Mouse (Mus musculus) thymus, postnatal 10 days (tissue): ENCODE results near the gene Gm45062.
"Not testable (repeated sequence)": the region's sequence is repeated elsewhere in the genome, so short reads cannot be mapped to it uniquely, and the experiment has no call there.

Experiments used
- DNase-seq, 2 experiments: peaks; one replicate each; pipeline ENCODE4 v3.0.0; 2021; ENCODE audit warnings: low spot score in 2 of 2

The Gm45062 gene

DNA sequence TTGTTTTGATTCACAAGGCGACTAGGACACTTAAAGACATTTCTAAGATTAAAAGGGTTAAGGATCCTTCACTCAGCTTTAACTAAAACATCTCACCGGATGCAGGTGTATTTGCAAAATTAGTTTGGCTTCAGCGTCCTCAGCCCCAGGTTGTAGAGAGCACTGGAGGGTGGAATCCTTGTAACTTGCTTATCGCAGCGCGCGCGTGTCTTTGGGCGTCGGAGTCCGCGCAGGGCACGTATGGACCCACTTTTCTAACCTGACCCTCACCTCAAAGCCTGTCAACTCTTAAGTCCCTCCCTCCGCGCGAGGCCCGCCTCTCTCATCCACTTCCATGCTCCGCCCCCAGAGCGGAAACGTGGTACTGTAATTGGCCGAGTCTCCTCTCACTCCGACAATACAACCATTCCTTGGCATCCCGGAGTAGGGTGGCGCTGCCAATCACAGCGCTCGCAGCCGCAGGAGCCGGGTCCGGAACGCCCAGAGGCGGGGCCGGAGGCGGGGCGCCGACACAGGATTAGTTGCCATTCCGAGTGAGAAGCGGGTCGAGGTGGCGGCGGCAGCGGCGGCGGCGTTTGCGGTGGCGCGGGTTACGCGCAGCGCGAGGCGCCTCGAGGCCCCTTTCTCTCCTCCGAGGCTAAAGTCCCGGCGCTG lies 249.8 kb downstream of the Gm45062 start:
- peak; percentile 99 to 100 for DNase-seq

DNA sequence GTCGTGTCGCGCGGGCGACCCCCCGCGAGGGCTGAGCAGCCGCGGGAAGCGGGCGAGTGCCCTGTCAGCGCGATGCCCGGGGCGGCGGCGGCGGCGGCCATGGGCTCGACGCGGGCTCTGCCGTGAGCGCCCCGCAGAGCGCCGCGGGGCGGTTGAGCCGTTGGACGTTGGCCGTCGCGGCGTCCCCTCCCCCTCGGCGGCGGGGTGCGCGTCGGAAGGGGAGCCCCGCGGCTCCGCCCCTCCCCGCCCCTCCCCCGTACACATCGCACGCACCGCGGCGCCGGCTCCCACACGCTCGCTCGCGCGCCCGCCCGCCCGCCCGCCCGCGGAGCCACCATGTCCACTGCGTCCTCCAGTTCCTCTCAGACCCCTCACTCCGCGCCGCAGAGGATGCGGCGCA lies 250.3 kb downstream of the Gm45062 start, which contains the start of gene Glcci1:
Gene Glcci1, plus strand, starts transcription at position 50 of the 400 bp plus-strand sequence.
- peak; percentile 75 to 81 for DNase-seq

DNA sequence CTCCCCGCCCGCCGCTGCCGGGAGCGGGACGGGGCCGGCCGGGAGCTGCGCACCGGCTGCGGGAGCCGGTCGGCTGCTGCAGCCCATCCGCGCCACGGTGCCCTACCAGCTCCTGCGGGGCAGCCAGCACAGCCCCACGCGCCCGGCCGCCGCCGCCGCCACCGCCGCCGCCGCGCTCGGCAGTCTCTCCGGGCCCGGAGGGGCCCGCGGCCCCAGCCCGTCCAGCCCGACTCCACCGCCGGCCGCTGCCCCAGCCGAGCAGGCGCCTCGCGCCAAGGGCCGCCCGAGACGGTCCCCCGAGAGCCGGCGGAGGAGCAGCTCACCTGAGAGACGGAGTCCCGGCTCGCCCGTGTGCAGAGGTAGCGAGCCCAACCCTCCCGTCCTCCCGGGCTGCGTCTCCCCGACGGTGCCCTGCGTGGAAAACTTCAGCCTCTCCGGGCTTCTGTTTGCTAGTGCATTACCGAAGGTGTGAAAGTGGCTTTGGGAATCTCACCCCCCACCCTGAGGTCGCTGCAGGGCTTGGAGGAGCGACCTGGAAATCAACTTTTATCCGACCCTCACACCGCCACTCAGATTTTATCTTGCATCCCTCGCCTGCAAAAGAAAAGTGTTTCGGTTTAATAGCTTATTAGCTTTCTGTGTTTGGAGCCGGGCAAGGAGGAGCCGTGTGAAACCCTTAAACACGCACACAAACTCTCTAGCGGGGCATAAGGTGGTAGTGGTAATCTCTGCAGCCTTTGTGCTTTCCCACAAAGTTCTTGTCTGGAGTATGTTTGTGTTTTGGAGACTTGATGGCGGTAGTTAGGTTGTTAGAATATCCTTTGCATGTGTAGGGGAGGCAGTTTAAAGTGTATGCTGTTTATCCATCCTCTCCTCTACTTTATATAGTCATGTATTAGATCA lies 251.0 kb downstream of the Gm45062 start:
- peak; percentile 50 to 52 for DNase-seq

DNA sequence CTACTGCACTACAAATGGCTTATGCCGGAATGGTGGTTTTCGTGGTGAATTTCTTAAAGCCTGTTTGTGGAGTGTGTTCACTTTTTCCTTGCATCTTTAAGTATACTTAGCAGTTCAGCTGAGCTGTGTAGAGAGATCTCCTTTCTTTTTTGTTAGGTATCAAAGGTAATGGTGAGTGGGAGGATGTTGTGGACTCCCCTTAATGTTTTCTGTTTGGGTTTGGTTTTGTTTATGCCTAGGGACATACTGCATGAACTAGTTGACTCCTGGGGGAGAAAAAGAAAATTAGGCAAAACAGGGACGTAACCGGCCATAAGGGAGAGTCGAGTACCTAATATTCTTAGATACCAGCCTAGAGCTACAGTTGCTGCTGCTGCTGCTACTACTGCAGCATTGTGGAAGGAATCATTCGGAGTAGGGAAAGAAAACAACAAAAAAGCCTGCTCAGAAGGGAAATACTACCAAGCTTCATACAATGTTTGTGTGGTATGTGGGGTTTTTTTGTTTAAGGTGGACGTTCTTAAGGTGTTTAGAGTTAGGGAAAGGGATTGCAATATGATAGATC lies 251.7 kb downstream of the Gm45062 start:
- no peak for DNase-seq

DNA sequence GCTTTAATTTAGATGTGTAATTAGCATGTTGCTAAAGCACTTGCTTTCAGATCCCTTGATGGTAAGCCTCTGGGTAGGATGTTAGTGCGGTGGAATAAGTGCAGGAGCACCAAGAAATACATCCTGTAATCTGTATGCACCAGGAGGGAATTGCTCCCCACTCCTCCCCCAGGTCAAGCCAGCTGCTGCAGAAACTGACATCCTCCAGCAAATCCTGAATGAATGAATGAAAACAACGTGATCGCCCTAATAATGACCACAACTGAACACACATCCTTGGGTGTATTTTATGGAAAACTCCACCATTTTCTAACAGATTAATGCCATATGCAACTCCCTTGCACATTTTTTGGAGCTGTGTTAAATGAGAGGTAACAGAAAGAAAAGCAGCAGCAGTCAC lies 252.2 kb downstream of the Gm45062 start:
- DNase-seq, result no peak

DNA sequence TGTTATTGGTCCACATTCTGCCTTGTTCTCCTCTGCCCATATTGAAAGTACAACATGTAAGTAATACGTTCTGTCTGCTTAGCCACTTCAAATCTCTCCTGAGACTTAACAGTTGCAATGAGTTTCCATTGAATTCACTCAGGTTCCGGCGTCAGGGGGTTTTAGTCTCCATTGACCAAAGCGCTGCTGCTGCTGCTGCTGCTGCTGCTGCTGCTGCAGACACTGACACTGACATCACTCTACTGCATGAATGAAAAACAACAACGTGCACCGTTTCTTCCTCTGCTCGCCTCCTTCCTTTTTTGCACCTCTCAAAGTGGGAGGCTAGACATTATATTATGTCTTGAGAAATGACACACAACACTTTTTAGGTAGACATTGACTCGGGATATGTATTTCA lies 253.2 kb downstream of the Gm45062 start:
- peak; percentile 42 to 48 for DNase-seq

DNA sequence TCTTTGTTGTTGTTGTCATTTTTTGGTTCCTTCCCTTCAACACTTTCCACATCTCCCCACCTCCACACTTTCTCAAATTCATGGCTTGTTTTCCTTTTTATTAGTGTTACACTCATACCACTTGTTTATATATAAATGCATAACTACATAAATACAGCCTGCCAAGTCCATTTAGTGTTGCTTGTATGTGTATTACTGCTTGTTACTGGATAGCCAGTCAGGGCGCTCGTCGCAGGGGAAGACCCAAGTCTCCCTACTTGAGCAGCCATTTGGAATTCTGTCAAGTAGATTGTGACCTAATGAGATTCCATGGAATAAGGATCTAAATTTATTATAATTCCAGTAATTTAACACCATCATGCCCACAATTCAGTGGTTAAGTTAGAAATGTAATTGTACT lies 260.4 kb downstream of the Gm45062 start:
- no peak for DNase-seq

DNA sequence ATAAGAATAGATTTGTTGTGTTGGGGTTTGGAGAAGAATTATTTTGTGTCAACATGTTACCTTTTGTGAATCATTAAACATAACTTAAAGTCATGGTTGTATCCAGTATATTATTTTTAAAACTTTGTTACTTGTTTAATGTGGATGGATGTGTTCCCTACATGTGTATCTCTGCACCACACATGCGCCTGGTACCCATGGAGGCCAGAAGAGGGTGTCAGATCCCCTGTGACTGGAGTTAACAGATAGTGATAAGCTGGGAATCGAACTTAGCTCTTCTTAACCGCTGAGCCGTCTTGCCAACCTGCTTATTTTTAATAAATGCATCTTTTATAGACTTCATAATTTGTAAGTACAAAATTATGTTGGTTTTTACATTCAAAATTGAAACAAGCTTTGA lies 262.0 kb downstream of the Gm45062 start:
- DNase-seq, result no peak

DNA sequence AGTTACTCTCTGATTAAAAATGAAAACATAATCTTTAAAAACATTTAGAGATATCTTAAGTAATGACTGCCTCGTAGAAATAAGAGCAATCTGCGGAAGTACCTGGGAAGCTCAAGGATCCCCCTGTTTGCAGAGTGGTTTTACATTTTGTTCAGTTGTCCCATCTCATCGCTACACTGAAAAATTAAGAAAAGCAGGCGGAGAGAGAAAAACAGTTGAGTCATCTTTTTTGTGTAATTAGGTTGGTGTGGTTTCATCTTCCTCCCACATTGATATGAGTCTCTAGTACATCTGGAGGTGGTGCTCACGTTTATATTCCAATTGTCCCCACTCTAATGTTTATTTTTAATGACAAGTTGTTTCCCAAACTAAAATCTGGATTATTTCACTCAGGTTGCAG lies 265.5 kb downstream of the Gm45062 start:
- DNase-seq, result no peak

DNA sequence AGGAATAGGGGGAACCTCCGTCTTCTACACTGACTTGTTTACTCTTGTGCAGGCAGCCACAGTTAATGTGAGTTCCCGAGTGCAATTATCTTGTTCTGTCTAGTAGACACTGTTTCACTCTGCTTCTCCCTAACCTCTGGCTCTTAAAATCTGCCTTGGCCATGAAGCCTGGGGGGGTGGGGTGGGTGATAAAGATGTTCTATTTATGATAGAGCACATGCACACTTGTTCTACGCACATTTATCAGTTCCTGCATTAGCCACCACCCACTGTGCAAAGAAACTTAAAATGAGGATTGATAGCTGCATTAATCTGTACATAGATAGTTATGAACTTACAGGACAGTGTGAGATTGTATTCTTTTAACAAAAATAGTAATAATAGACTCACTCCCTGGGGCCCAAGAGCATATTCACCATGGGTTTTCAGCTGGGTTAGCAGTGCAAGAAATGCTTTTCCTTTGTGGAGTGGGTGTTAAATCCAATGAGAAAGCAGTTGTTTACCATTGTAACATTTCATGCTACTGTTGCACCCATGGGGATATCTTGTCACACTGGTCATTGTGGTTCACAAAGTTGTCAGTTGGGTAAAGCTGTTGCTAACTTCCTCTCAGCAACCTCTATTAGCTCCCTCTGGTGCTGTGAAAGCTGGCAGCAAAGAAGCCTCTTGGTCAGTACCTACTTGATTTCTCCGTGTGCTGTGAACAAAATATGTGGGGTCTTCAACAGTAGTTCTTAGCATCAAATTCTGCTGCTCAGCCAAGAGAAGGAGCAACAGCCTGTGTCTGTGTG lies 272.0 kb downstream of the Gm45062 start:
- no peak for DNase-seq

DNA sequence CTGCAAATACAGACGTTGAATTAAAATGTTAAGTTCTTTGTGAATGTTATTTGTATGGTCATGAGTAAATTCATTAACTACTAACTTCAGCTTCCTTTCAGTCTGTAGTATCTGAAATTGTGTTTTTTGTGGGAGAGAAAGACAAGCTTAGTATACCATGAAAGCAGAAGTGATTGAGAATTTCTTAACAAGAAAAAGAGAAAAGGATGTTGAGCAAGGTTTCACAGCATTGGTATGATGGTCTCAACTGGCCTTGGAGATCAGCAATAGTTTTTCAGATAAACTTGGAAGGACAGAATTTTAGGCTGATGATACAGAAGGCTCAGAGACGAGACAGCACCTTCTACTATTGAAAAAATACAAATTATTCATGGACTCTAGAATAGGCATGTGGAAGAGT lies 277.7 kb downstream of the Gm45062 start:
- no peak for DNase-seq

DNA sequence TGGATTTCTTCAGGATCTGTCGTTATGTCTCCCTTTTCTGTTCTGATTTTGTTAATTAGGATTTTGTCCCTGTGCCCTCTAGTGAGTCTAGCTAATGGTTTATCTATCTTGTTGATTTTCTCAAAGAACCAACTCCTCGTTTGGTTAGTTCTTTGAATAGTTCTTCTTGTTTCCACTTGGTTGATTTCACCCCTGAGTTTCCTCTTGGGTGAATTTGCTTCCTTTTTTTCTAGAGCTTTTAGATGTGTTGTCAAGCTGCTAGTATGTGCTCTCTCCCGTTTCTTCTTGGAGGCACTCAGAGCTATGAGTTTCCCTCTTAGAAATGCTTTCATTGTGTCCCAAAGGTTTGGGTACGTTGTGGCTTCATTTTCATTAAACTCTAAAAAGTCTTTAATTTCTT lies 282.3 kb downstream of the Gm45062 start:
- DNase-seq, result not testable (repeated sequence)

DNA sequence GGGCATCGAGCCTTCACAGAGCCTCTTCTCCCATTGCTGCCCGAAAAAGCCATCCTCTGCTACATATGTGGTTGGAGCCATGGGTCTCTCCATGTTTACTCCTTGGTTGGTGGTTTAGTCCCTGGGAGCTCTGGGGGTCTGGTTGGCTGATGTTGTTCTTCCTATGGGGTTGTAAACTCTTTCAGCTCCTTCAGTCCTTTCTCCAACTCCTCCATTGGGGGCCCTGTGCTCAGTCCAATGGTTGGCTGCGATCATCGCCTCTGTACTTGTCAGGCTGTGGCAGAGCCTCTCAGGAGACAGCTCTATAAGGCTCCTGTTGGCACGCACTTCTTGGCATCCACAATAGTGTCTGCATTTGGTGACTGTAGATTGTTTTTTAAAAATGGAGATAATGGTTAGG lies 285.6 kb downstream of the Gm45062 start:
- no peak for DNase-seq

DNA sequence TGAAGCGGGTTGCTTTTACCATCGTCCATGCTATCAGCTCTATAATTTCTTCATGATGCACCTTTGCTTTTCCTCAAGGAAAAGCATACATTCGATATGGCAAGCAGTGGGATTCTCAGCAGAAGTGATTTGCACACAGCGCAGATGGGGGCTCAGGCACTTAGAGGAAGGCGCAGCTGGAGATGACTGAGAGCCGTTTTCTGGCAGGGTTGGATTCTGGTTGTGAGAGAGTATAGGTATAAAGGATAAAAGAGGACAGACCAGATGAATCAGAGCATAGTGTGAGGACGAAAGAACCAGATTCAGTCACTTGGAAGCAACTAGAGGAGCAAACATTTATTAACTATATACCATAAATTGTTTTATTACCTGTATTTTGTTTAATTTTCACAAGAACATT lies 286.5 kb downstream of the Gm45062 start:
- DNase-seq, result no peak

DNA sequence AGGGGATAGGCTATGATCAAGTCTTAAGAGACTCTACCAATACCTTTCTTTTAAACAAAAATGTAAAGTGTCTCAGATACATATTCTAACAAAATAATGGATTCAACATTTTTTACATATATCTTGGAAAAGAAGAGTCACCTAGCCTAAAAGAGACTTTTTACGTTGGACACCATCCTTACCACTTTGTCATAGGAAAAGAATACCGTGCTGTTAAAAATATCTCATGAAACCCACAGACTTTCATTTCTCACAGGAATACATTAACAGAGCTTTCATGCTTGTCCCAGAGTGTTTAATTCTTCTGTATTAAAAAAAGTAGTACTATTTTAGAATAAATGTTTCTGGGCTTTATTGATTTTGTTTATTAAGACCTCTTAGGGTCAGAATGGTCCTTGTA lies 291.9 kb downstream of the Gm45062 start:
- no peak for DNase-seq

DNA sequence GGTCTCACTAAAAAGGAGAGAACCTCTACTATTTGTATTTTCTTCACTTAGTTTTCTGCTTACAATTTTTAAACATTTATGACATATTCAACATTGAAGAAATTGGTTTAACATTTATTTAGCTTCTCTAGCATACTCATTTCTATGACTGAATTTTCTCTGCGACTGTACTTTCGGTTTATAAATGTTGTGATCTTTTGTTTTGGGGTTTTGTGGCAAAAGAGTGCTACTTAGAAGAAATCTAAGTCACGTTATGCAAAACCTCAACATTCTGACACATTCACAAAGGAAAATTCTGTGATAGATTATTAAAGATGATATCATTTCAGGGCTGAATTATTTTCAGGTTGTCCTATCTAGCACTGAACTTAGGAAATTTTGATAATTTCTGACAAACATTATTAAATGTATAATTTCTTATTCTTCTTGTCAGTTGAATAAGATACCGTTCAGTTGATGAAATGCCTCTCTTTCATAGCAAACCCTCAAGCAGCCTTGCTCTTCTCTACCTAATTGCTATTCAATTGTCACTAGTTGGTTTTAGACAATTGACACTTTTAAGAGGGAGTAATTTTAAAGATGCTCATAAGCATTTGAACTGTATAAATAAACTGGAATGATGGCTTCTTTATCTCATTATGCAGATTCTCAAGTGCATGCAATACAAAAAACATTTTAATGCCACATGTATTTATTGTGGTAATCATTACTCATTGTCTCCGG lies 297.8 kb downstream of the Gm45062 start:
- DNase-seq, result no peak

DNA sequence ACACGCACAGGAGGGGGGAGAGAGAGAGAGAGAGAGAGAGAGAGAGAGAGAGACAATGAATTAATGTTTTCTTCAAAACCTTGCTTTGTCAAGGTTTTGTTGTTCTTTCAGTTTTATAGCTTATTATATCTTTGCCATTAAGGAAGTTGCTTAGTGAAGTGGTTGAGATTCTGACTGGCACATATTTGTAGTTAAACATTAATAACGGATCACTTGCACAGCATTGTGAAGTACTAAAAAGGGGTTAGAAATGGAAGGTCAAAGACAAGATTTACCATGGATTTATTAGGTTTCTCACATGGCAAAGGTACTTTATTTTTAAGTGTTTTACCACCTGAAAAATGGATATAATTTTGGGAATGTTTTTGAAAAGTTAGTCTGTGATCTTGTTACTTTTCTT lies 301.4 kb downstream of the Gm45062 start:
- DNase-seq, result no peak

DNA sequence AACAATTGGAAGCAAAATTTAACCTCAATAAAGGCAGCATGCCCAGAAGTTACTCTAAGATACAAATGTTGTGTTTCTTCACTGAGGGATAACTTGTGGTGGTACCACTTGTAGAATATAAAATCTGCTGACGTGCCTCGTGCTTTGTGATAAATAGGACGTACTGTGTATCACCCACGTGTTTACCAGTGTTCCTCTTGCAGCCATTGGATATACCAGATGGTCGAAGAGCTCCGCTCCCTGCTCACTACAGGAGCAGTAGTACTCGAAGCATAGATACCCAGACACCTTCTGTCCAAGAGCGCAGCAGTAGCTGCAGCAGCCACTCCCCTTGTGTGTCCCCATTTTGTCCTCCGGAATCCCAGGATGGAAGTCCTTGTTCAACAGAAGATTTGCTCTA lies 323.1 kb downstream of the Gm45062 start:
- DNase-seq, result no peak

DNA sequence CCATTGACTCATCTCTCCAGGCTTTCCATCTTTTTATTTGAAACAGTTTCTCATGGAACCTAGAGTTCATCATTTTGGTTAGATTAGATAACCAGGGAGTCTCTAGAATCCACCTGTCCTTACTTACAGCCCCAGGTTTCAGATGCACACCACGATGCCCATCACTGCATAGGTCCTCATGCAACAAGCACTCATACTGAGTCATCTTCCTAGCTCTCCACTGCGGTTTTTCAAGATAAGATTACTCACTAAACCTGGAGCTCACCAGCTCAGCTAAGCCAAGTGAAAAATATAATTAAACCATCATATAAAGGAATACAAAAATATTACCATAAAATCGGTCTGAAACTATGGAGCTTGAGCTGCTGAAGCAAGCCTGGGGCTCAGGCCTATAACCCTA lies 324.6 kb downstream of the Gm45062 start:
- DNase-seq, result no peak

DNA sequence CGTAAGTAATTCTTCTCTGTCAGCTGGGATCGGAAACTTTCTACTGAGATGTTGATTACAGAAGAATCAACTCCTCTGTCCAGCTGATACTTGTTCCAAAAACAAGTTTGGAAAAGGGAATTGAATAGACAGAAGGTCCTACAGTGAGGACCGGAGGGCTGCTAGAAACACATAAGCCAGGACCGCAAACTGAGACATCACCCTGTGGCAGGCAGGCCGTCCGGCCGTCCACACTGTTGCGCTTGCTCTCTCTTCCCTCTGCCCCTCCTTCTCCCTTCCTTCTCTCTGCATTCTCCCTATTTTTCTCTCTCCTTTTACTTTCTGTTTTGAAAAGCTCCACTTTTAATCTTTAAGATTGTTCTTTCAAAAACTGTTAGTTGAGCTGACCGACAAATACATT lies 332.4 kb downstream of the Gm45062 start:
- DNase-seq, result no peak

DNA sequence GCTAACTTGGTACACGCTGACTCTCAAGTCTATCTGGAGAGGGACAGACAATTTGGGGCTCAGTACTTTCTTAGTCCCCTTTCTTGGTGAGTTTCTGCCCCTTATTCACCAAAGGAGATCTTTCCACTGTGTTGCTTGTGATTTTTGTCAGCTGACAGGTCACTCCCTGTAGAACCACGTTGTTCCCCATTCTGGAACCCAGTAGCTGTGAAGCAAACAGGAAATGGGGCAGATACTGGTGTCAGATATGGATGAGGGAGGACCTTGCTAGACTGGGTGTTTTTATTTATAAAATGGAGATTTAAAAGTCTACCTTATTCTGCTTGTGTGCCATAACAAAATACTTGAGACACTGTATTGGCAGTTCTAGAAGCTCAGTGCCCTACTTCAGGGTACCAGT lies 358.1 kb downstream of the Gm45062 start:
- DNase-seq, result no peak
